Mouse (Mus musculus) bone marrow macrophage, adult 2 months (primary cell): ENCODE data around the gene Gas2l1.

Experiments used
- CTCF ChIP-seq: IDR thresholded peaks from 2 replicates; pipeline ENCODE4 v1.5.1; 2012; ENCODE audit warnings: low read depth, mild to moderate bottlenecking, low read length, moderate library complexity
- POLR2A ChIP-seq: IDR thresholded peaks from 2 replicates; pipeline ENCODE4 v1.6.1; 2012; ENCODE audit warnings: mild to moderate bottlenecking, low read depth, low read length, borderline replicate concordance

DNA sequence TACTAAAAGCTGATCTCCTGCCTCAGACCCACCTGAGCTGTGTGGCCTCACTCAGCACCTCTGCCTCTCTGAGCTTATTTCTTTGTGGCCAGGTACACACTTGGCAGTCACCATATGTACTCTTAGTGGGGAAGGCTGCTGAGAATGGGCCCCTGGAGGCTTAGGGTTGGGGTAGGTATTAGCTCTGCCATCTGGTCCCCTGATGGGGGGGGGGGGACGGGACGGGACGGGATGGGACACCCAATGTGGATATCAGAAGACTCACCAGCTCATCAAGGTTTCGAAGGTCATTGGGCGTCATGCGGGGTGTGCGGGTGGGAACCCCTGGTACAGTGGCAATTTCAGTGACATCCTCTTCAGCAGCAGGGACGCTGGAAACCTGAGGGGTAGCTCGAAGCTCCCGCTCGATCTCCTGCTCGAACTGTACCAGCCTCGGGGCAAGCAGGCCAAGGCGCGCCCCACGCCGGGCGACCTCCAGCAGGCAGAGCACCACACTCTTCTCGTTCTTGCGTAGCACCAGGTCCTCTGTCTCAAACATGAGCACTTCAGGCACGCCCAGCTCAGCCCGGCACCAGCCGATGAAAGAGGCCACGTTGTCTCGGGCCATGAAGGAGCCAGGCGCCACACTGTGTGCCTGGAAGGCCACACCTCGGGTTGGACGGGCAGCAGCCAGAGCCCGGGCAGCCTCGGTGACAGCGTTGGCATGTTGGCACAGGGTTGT is 1.4 kb downstream of the Gas2l1 start:
- TF ChIP-seq POLR2A = no peak
- no peak for TF ChIP-seq CTCF
